Mouse (Mus musculus) cerebellum, adult 2 months (tissue): ENCODE data around the gene Ddr2. TPM values are rescaled to one million over a fixed set of nuclear protein-coding genes. Genes with fewer than 3 reads are reported as not detected.

Experiments used
- DNase-seq, 2 experiments: peaks; one replicate each; pipeline ENCODE4 v3.0.0; 2021
- H3K27ac ChIP-seq: fragments of 200-500 bp; 2 replicates; pipeline ENCODE4 v1.5.1; 2012; ENCODE audit warnings: low read length, control low read depth, inconsistent platforms; ENCODE audit not compliant: insufficient read depth
- H3K27me3 ChIP-seq: fragments of 200-500 bp; 2 replicates; pipeline ENCODE4 v1.6.1; 2012; ENCODE audit warnings: inconsistent platforms, mild to moderate bottlenecking, low read length, moderate library complexity; ENCODE audit not compliant: control insufficient read depth, insufficient read depth
- H3K4me1 ChIP-seq: fragments of 200-500 bp; 2 replicates; pipeline ENCODE4 v1.6.1; 2011; ENCODE audit warnings: low read length; ENCODE audit not compliant: control insufficient read depth, insufficient read depth
- H3K4me3 ChIP-seq: fragments of 200-500 bp; replicated peaks from 2 replicates; pipeline ENCODE3; 2011; ENCODE audit warnings: mild to moderate bottlenecking, low read depth, low read length, control low read depth; ENCODE audit not compliant: insufficient read depth
- CTCF ChIP-seq: fragments of 200-500 bp; IDR thresholded peaks from 2 replicates; pipeline ENCODE4 v1.5.1; 2011; ENCODE audit warnings: low read depth, mild to moderate bottlenecking, control low read depth, low read length, moderate library complexity, borderline replicate concordance; ENCODE audit not compliant: insufficient read depth
- POLR2A ChIP-seq: fragments of 200-500 bp; IDR thresholded peaks from 2 replicates; pipeline ENCODE4 v1.6.1; 2011; ENCODE audit warnings: low read length, control low read depth, borderline replicate concordance; ENCODE audit not compliant: insufficient read depth
- WGBS: fragments of 180-500 bp; shearing (Covaris S2); methylation state at CpG from one replicate; pipeline ENCODE4 v1.1.7; 2018; 5-methylcytosine and 5-hydroxymethylcytosine counted together
- polyA plus RNA-seq: library from polyadenylated mRNA; depleted of rRNA; stranded (reverse); fragments of >200 nt; gene quantifications from 2 replicates; pipeline ENCODE4 v1.2.3, GENCODE M21; 2012

Gene Ddr2
- polyA plus RNA-seq, 1 experiment = 2.1 TPM

DNA sequence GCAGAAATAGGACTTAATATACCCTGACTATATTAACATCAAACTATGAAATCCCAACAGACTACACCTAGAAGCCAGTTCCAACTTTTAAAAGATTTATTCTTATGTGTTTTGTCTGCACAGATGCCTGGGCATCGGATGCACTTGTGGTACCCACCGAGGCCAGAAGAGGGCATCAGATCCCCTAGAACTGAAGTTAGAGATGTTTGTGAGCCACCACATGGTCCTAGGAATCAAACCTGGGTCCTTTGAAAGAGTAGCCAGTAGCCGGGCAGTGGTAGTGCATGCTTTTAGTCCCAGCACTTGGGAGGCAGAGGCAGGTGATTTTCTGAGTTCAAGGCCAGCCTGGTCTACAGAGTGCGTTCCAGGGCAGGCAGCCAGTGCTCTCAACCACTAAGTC is 159.9 kb downstream of the Ddr2 start:
- WGBS = 98% methylated on average over 4 of the region's 4 CpGs
- TF ChIP-seq POLR2A (no peak), CTCF (0 out of 2 replicates have a peak, but pooled peaks have one; percentile 22)
- no peaks in the 10 kb centered on the region; the same call in 1 of the 2 replicates for H3K4me1 ChIP-seq
- no peak overlapping the region for H3K27ac ChIP-seq
- DNase-seq = no peak
- no peaks in the 10 kb centered on the region for H3K27me3 ChIP-seq
- no peak overlapping the region for H3K4me3 ChIP-seq

DNA sequence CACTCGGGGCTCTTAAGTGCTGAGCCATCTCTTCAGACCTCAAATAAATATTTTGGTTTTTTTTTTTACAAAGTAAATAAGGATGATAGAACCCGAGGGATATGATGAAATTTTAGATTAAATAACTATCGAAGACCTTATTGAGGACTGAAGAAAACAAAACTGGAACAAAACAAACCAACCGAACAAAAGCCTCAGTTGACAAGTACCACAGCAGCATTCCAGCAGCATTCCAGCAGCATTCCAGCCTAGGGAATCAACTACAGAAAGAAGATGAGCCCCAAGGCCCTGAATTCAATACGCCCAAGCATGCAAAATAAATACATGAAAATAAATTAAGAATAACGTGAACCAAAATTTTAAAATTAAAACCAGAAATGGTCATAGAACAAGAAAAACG is 160.6 kb downstream of the Ddr2 start:
- DNase-seq = no peak
- no peak overlapping the region for H3K27ac ChIP-seq
- WGBS = 90% methylated on average over 7 of the region's 7 CpGs
- H3K4me3 ChIP-seq = no peak overlapping the region
- no peaks in the 10 kb centered on the region for H3K27me3 ChIP-seq
- no peaks in the 10 kb centered on the region; the same call in 1 of the 2 replicates for H3K4me1 ChIP-seq
- TF ChIP-seq POLR2A (no peak), CTCF (no peak)

DNA sequence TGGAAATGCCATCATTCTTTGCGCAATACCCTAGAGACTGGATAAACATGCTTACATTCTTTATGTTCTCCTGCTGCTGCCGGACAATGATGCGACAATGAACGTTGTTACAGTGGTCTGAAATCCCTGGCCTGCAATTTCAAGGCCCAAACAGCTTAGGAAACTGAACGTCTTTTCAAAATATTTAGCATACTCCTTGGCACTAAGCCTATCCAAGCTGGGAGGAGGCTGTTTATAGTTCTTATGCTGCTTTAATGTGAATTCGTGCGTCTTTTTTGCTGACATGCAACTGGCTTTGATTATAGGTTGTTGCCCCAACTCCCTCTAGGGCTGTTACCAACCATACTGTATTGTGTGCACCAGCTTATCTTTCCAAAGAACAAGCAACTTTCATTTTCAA is 161.7 kb downstream of the Ddr2 start:
- DNase-seq = no peak
- Histone ChIP-seq H3K4me3 (no peak overlapping the region), H3K27ac (no peak overlapping the region), H3K4me1 (no peaks in the 10 kb centered on the region; the same call in 1 of the 2 replicates), H3K27me3 (no peaks in the 10 kb centered on the region)
- WGBS = 81% methylated on average over 7 of the region's 7 CpGs
- TF ChIP-seq CTCF (no peak), POLR2A (no peak)

DNA sequence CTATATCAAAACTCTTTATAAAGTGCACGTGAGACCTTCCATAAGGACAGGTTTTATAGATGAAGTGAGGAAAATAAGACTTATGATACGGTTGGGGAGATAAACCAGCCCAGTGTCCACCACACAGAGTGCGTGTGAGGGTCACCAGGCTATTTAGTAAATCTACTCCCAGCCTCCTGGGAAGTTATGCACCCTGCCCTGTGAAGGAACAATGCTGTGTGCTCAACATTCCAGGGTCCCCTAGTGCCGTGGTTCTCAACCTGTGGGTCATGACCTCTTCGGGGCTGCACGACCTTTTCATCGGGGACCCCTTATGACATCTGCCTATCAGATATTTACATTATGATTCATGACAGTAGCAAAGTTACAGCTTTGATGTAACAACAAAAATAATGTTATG is 162.3 kb downstream of the Ddr2 start:
- 83% methylated on average over 7 of the region's 7 CpGs for WGBS
- no peak for DNase-seq

DNA sequence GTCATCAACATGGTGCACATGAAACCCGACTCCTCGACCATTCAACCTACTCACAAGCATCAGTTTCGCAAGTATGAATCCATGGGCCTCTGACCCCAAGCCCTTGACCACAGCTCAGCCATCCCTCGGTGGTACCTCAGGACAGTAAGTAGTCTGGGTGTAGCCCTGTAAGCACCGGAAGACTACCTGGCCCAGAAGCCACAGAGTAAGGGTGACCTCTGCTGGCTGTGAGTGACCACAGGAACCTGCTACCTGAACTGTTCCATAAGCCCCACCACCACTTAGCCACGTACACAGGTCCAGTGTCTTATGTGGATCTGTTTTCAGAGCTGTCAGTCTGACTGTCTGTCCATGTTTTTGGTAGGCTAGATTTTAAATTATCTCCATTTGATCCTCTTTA is 162.9 kb downstream of the Ddr2 start:
- Histone ChIP-seq H3K4me1 (no peaks in the 10 kb centered on the region; the same call in 1 of the 2 replicates), H3K27me3 (no peaks in the 10 kb centered on the region), H3K27ac (no peak overlapping the region), H3K4me3 (no peak overlapping the region)
- 83% methylated on average over 6 of the region's 6 CpGs for WGBS
- TF ChIP-seq CTCF (no peak), POLR2A (no peak)
- no peak for DNase-seq

More for the DNA sequence above, 162.3 kb downstream of the Ddr2 start:
- Histone ChIP-seq H3K27ac (no peak overlapping the region), H3K4me3 (no peak overlapping the region), H3K4me1 (no peaks in the 10 kb centered on the region; the same call in 1 of the 2 replicates), H3K27me3 (no peaks in the 10 kb centered on the region)
- TF ChIP-seq POLR2A = no peak
- no peak for TF ChIP-seq CTCF

DNA sequence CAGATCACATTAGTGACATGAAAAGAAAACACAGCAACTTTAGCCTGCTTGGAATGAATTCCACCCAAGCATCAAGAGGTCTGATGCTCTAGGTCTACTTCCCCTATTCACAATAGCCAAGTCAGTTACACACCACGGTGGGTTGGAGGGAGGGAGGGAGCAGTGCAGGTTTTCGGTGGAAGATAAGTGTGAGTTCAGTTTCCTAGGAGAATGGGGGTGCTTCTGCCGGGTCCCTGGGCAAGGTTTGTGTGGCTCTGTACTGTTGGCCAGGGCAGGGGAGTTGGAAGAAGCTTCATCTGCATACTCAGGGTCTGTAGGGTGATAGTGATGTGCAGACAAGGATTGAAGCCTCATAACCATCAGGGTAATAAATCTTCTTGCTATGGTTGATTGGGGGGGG is 164.6 kb downstream of the Ddr2 start:
- H3K4me1 ChIP-seq = no peaks in the 10 kb centered on the region
- H3K27me3 ChIP-seq = no peaks in the 10 kb centered on the region
- H3K4me3 ChIP-seq = no peak overlapping the region
- TF ChIP-seq POLR2A (no peak), CTCF (no peak)
- no peak overlapping the region for H3K27ac ChIP-seq
- no peak for DNase-seq
- WGBS = 79% methylated on average over 3 of the region's 3 CpGs

DNA sequence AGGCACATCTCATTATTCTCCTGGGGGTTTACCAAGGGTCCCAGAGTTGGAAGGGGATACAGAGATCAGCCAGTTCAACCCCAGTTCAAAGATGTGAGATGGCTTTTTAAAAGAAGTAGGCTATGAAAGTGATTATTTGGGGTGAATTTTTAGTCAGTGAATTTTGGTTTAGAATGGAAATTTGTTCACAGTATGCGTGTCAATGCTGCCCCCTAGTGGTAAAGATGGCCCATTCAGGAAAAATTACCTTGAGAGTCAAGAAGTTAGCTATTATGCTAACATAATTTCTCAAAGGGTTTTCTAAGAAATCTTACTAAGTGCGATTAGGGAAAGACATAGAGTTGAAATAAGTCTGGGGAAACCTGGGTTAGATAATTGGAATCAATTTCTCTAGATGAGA is 171.2 kb downstream of the Ddr2 start:
- H3K27me3 ChIP-seq = no peaks in the 10 kb centered on the region
- DNase-seq = peak in 1 of 2 experiments; percentile 23
- TF ChIP-seq CTCF = peak; percentile 46; the same call in 1 of the 2 replicates
- TF ChIP-seq POLR2A = no peak
- 8% methylated on average over 2 of the region's 2 CpGs for WGBS
- no peaks in the 10 kb centered on the region for H3K4me1 ChIP-seq
- no peak overlapping the region for H3K27ac ChIP-seq
- no peak overlapping the region for H3K4me3 ChIP-seq

DNA sequence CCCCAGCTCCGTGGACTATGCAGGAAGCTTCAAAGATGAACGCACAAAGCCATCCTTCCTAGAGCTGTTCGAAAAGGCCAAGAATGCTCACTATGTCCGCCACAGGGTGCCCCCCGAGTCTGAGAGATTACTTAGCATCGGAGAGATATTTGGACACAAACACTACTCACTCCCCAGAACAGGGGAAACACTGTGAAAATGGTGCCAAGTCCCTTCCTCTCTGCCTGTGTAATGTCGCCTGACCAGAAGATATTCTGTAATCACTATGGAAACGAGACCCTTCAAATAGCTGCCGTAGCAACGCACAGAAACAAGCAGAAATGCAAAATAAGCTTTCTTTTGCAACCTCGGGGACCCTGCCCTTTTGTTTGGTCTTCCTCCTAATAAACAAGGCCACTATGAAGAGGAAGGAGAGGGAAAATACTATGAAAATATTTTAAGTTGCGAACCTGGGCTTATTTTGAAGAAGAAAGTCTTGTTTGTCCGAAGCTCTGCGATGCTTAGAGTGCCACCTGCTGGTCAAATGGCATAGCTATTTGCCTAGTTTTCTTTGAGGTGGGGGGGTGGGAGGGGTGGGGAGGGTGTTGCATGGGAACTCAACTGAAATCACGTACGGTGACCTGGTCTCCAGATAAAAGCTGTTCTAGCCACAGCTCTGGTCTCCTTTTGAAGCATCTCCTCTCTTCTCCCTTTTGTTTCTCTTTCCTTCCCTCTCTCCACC is 176.4 kb downstream of the Ddr2 start:
- no peaks in the 10 kb centered on the region for H3K27me3 ChIP-seq
- 3% methylated on average over 16 of the region's 16 CpGs for WGBS
- H3K4me3 ChIP-seq = peak overlapping the region; percentile 62
- DNase-seq = peak; percentile 59 to 64
- no peaks in the 10 kb centered on the region for H3K4me1 ChIP-seq
- H3K27ac ChIP-seq = no peak overlapping the region
- TF ChIP-seq POLR2A (no peak), CTCF (peak; percentile 45; the same call in 1 of the 2 replicates)
